Mouse (Mus musculus): ENCODE data around the gene Larp4. TPM values are rescaled to one million over a fixed set of nuclear protein-coding genes. Genes with fewer than 3 reads are reported as not detected.

Gene Larp4
- total RNA-seq, 2 experiments from 2014 or later, result 52.3 to 56.8 TPM

DNA sequence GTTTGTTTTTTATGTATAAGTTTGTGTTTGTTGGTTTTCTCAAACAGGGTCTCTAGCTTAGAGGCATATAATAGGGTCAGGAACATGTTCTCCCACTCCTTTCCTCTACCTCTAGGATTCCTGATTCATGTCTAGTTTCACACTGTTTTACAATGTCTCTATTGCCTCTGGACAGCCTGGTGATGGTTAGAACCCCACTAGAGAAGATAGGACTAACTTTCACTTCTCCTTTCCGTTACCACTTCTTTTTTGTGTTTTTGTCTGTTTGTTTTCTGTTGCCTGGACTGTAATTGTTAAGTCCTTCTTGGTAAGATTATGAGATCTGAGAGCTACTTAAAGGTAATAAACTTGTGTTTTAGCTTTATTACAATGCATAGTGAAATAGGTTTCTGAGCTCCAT lies 29.5 kb downstream of the Larp4 start:
- DNase-seq (ENCODE audit: low spot score in 2 of 2), result no peak

DNA sequence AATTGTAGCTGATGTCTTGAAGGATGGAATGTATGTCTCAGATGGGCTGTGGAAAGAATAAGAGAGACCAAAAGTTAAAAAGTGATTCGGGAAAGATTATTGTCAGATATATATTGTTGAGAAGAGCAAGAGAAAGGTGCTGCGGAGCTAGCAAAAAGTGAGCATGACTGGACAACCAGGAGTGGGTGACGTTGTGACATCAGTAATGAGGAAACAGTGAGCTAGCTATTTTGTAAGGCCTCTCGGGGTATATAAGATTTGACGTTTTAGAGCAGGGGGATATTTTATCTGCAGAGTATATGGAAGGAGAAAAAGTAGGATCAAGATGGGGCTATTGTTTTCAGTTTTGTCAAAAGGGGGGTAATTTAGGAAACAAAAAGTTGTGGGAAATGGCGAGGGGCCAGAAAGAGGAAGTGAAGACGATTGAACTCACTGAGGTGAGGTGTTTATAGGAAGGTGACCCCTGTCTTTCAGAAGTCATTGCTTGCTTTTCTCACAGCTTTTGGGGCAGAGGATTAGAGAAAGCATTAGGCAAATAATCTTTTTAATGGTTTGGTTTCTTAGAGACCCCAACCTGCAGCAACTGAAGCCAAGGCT lies 34.9 kb downstream of the Larp4 start:
- no peak for DNase-seq (ENCODE audit: low spot score in 2 of 2)

DNA sequence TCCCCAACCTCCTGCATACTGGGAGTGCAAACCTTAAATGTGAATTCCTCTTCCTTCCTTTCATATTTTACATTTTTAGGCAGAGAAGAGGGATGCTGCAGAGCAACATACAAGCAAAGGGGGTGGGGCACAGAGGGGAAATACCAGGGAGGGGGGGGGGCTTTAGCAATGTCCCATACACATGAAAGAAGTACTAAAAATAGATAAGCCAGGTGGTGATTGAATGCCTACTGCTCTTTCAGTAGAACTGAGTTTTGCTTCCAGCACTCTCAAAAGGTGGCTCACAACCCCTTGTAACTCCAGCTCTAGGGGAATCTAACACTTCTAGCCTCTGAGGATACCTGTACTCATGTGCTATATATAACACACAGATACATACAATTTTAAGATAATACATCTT lies 36.3 kb downstream of the Larp4 start:
- DNase-seq (ENCODE audit: low spot score in 2 of 2), result no peak

DNA sequence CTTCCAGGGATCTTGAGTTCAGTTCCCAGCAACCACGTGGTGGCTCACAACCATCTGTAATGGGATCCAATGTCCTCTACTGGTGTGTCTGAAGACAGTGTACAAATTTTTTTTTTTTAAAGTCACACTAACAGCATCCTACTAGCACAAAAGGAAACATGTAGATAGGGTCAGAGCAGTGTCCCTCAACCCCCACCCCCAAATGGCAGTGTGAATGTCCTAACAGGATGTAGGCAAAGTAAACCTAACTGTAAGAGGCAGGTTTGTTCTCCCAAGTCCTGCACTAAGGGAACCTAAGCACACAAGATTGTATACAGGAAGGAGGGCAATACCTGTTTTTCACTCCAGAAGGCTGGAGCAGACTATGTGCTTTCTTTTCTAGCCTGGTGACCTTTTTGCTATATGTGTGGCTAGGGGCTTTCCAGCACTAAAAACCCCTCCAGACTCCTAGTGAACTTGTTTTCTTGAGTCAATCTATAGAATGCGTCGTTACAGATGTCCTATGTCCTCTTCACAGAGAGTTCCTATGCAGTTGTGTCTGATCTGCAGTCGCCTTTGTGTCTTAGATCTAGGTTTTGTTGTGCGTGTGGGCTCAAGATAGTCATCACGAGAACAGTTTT lies 48.5 kb downstream of the Larp4 start:
- no peak for DNase-seq (ENCODE audit: low spot score in 2 of 2)

DNA sequence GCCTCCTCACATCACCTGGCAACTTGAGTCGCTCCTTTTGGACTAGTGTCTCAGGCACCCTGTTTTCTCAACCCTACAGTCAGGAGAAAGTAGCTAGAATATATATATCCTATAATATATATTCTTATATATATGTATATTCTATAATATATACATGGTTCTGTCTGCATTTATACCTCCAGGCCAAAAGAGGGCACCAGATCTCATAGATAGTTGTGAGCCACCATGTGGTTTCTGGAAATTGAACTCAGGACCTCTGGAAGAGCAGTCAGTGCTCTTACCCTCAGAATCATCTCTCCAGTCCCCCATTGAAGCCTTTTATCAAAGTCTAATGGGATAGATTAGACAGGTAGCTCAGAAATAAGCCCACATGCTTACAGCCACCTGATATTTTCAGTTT lies 51.3 kb downstream of the Larp4 start:
- no peak for DNase-seq (ENCODE audit: low spot score in 2 of 2)

DNA sequence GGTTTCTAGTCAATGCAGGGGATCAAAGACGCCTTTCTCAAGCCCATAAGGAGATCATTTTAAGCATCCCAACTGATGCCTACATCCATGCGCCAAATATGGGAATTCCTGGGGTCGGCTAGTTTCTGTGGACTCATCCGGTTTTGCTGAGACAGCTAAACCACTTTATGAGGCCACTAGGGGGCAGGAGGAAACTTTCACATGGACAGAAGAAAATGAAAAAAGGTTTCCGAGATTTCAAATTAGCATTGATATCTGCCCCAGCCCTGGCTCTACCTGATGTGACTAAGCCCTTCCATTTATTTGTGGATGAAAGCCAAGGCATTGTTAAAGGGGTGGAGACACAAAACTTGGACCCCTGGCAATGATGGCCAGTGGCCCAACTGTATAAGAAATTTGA lies 53.1 kb downstream of the Larp4 start:
- peak in 1 of 2 experiments; percentile 63 for DNase-seq (ENCODE audit: low spot score in 2 of 2)

DNA sequence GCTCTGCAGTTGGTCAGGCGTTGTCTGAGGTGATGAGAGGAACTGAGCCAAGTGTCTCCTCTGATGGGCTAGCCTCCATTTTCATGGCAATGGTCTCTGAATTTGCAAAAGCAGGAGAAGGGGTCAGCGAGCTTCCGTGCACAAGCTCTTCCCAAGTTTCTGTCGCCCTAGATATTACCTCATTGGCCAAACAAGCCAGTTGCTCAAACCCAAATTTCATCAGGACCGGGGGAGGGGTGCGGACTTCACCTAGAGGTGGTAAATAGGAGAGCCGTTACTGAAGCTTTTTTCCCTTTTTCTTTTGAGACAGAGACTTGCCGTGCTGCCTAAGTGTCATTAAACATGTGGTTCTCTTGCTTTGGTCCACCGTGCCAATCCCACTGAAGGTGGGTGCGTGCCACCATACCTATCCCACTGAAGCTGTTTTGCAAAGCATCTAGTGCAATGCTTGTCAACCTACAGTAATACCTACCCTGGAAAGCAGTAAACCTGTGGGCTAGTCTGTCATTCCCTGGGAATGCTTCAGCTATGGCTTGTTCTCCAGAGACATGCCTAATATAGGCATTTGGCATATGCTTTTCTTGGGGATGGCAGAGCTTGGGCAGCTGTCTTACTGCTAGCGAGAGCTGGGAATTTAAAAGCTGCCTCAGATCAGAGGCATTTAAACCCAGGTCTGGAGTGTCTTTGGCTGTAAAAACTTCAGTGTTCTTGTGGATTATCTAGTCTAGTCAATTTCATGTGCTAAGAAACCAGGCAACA lies 55.4 kb downstream of the Larp4 start:
- DNase-seq (ENCODE audit: low spot score in 2 of 2), result peak in 1 of 2 experiments; percentile 24

DNA sequence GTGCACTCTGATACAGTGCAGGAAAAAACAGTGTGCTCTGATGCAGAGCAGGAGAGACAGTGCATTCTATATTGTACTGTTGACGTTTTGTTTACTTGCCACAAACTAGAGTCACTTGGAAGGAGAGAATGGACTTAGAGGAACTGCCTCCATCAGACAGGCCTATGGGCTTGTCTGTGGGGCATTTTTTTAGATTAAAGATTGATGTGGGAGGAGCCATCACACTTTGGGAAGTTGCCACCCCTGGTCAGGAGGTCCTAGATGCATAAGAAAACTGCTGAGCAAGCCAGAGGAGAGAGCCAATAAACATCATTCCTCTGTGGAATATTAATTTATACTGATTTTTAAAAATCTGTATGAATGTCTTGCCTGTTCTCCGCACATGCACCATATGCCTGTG lies 58.3 kb downstream of the Larp4 start:
- no peak for DNase-seq (ENCODE audit: low spot score in 2 of 2)

DNA sequence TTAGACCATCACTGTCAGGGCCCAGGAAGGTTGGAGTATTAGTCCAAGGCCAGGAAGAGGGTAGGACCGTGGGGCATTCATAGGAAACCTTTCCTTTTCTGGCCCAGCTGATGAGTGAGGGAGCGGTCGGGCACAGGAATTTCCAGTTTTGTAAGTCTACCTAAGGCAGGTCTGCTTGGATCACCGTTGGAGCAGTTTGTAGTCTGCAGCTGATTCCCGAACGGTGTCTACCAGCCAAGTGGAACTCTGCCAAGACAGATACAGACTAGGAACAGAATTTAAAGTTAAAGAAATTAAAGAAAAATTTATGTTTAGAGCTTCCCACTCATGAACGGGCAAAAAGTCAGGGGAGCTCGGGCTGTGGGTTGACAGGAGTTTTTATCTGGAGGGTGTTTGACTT lies 59.6 kb downstream of the Larp4 start:
- no peak for DNase-seq (ENCODE audit: low spot score in 2 of 2)

DNA sequence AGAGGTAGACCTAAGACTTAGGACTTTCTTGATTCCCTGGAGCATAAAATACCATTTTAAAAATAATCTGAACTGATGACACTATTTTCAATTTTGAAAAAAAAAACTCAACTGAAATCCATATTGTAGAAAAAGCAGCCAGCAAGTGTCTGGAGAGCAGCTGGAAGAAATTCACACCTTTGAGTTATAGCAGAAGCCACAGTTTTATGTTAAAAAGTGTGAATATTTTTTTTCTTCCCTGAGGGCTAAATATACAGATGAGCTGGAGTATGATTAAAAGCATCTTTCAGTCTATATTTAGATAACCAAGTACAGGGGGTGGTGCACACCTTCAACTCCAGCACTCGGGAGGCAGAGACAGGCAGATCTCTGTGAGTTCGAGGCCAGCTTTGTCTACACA lies 60.0 kb downstream of the Larp4 start:
- DNase-seq (ENCODE audit: low spot score in 2 of 2), result no peak

DNA sequence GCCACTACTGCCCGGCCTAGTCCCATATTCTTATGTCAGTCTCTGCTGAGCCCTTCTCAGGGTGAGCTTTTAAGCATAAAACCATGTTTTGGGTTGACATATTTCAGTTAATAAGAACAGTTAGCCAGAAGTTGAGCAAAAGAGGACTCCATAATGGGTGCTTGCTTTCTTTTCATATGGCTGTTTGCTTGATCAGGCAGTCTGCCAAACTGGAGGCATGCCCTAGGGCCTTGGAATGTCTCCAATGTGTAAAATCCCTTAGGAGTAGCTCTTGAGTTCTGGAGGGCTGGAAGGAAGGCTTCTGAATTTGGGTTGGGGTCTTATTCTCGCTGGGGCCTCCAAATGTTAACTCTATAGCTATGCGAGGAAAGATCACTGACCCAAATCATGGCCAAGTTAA lies 62.7 kb downstream of the Larp4 start:
- DNase-seq (ENCODE audit: low spot score in 2 of 2), result no peak

DNA sequence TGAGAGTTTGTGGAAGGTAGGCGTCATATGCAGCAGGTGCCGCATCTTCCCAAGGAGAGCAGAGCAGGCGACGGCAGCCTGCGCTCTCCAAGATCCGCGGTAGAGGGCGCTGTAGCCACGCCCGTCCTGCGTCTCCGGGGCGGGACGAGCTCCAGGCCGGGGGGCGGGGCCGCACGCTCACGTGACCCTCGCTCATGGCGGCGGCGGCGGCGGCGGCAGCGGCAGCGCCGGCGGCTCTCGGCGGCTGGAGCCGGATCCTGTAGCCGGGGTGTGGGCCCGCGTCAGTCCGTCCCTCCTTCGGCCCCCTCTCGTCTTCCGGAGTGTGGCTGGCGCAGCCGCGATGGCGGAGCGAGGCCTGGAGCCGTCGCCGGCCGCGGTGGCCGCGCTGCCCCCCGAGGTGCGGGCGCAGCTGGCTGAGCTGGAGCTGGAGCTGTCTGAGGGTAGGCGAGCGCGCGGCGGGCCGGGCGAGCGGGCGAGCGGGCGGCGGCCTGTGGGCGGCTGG lies 68.7 kb downstream of the Larp4 start, which contains the start of gene Dip2b:
Gene Dip2b (plus strand): TSS at position 195 of the 502 bp plus-strand sequence.
- DNase-seq (ENCODE audit: low spot score in 2 of 2), result peak; percentile 96

DNA sequence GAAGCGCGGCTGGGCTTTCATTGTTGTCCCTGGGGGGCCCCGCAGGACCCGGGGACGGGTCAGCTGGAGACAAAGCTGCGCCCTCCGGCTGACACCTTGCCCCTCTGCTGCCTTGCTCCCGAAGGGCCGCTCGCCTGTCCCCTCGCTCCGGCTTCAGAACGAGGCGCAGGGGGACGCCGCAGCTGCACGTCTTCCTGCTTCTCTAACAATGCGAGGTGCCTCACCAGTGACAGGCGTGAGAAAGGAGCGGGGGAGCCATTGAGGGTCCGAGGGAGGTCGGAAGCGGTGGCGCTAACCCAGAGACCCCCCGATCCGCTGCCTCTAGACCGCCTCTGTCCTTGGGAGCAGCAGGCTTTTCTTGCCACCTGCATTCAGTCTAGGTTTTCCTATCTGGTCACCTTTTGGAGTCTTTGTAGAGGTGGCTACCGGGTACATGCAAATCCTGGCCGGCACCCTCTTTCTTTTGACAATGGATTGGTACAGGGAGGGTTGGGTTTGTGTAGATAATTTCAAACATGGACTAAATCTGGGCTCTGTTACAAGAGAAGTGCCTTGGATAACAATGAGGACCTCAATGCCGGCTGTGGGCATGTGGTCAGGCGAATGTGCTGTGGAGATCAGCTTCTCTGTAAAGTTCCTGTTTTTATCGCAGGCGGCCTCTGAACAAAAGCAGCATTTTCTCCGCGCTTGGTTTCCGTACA lies 69.3 kb downstream of the Larp4 start:
- DNase-seq (ENCODE audit: low spot score in 2 of 2), result peak; percentile 47 to 51

DNA sequence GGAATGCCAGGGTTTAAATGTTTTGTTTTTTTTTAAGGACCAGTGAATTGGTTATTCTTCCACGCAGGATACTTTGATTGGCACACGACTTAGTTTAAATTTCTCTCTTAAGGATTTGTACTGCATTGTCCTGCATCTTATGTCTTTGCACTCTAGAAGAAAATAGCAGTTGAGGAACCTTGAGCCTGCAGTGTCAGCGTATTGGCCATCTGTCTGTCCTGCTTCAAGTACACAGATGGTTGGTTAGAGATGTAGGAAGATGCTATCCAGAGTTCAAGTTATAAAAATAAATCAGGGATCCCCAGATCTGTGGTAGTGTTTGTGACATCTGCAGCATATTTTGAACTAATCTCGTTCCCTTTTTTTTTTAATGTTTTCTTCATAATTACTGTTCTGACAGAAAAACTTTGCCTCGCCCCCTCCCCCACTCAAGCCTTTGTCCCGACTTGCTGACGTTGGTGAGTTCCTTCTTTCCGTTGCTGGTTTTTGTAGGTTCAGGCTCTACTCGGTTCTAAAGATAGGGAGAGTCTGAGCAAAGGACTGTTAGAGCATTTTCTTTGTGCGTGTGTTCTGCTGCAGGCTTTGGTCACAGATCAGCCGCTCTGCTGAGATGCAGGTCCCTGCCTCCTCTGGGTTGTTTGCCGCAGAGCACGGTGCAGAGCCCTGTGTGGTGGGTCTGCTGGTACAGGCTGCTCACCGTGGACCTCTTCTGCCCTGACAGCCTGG lies 70.8 kb downstream of the Larp4 start:
- peak in 1 of 2 experiments; percentile 29 for DNase-seq (ENCODE audit: low spot score in 2 of 2)

DNA sequence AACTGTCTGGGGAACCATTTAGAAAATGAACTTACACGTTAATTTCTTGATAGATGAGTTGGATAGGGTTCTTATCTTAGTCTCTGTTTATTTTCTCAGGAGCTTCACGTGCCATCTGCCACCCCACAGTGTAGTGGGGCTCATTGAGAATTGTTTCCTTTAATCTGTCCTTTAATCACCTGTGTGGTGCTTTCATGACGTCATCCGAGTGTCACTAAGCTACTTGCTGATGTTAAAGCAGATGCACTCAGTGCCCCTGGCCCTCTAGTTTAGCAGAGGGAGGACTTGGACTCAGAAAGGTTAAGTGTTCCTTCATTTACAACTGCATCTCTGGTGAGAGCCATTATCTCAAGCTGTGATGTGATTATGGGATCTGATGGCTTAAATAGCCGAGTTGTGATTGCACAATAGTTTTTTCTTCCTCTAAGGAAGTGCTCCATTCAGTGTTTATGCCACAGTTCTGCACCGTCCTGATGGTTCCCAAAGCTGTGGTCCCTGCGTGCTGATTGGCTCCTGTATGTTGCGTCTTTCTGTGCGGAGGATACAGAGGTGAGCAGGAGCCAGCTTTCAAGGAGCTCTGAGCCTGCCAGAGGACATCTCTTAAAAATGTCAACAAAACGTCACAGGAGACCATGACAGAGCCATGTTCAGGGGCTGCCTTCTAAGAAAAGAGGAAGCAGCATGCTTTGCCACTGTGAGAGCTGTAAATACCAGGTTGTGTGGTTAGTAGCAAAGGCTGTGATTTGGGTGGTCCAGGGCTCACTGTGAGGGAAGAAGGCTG lies 71.6 kb downstream of the Larp4 start:
- DNase-seq (ENCODE audit: low spot score in 2 of 2), result no peak

DNA sequence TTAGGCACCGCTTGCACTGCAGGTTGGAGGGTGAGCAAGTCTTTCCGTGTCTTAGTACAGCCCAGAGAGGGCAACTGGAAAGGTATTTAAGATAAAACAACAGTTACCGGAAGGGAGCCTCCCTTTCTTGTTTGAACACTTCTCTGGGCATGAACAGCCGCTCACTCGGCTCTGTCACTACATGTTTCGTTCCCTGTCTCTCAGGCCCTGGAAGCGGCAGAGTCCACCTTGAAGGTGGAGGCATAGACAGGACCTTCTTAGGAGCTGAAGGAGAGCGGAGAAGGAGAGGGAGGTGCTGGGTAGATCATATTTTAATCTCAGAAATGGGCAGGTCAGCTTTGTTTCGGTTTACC lies 72.2 kb downstream of the Larp4 start:
- DNase-seq (ENCODE audit: low spot score in 2 of 2), result no peak

DNA sequence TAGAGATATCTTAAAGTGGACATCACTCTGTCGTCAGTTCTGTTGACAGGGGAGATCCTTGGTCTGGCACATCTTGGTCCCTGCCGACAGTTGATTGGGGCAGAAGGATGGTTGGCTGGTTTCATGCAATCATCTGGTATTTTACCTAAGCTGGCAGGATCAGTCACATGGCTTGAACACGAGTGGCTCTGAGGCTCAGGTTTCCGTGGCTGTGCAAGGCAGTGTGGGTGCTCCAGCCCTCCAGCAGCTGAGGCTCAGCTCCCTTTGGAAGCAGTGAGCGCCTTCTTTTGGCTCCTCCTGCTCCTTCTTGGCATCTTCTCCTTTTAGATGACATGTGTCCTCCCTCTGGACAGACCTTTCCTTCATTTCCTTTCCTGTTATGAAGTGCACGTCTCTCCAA lies 75.7 kb downstream of the Larp4 start:
- DNase-seq (ENCODE audit: low spot score in 2 of 2), result no peak

DNA sequence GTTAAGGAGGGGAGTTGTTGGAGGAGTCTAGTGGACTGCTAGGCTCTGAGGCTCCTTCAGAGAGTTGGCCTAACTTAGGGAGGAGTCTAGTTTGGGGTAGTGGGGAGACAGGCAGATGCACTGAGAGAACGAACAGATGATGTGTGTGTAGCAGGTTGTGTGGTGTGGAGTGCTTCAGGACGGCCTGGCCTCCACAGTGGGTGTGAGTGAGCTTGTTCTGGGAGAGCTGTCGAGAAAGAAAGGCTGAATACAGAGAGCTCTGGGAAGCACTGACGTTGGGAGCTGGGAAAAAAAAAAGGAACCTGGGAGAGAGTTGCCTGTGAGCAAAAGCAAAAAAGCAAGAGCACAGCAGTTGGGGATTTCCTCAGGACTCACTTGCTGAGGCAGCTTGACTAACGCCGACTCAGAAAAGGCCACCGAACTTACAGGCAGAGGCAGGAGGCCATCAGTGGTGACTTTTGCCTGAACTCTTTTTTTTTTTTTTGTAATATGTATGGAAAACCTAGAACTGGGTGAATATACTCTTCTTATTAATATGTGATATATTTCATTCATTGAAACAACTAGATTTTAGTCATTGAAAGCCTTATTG lies 79.7 kb downstream of the Larp4 start:
- DNase-seq (ENCODE audit: low spot score in 2 of 2), result no peak

DNA sequence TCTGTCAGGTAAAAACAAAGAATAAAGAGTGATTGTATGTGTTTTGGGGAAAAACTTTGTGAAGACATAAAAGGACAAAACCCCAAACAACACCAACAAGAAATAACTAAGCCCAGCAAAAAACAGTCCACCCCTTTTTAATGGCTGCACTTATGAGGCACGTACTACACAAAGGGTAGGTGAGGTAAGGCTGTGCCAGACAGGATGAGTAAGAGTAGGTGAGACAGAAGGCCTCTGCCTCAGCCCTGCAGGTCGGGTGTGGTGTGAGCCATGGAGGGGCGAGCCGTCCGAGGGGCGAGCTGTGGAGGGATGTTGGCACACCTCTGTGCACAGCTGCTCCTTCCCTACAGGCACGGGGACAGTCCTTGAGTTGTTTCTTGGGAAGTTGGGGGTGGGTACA lies 81.1 kb downstream of the Larp4 start:
- no peak for DNase-seq (ENCODE audit: low spot score in 2 of 2)

DNA sequence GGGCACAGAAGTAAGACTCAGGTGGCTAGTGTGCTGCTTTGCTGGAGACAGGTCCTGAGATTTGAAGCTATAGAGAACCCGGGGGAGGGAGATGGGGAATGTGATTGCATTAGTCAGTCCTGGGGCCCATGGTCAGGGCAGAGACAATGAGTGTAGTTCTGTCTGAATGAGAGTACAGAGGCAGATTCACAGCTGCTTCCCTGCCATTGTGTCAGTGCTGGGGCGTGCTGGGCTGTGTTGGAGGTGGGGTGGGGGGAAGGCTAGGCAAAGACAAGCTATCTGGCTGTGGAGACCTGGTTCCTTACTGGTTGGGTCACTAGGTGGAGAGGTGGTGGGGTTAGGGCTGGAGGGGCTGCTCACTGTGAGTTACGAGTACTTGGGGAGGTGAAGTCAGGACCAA lies 82.9 kb downstream of the Larp4 start:
- DNase-seq (ENCODE audit: low spot score in 2 of 2), result no peak

Measured in layer of hippocampus, postnatal 14 days (tissue).